Mouse (Mus musculus): Measurements from ENCODE around the gene Clgn. TPM values are rescaled to one million over a fixed set of nuclear protein-coding genes. Genes with fewer than 3 reads are reported as not detected.
A peak's percentile ranks its signal among the peaks of the same experiment; 100 is the strongest.

The Clgn gene
- polyA plus RNA-seq, 1 experiment from 2014 or later = 5.0 TPM

- Histone ChIP-seq H3K27ac (ENCODE audit: low read depth, low read length) (no peak overlapping the region), H3K36me3 (ENCODE audit: control insufficient read depth, insufficient read depth, low read length) (no peaks in the 10 kb centered on the region), H3K27me3 (replicated peaks; ENCODE audit: control insufficient read depth, insufficient read depth, low read length) (no peaks in the 10 kb centered on the region), H3K4me2 (ENCODE audit: low read length) (no peak overlapping the region), H3K9ac (ENCODE audit: low read length) (no peak overlapping the region), H3K9me3 (replicated peaks; ENCODE audit: control insufficient read depth, low read length) (no peaks in the 10 kb centered on the region), H3K4me3 (ENCODE audit: low read depth, low read length) (no peak overlapping the region), H3K4me1 (ENCODE audit: control insufficient read depth, insufficient read depth, low read length) (no peaks in the 10 kb centered on the region)
- no peak for ATAC-seq
- whole genome bisulfite sequencing = 49% methylated on average over 2 of the region's 2 CpGs
- no peak for DNase-seq (ENCODE audit: low spot score)
These were observed 6.8 kb upstream of the Clgn start for GRCm38 (mm10) chr8:83382850-83383249.

GRCm38 (mm10) chr8:83390006-83390701 lies 487 bp downstream of the Clgn start:
- Histone ChIP-seq H3K4me1 (ENCODE audit: control insufficient read depth, insufficient read depth, low read length) (no peaks in the 10 kb centered on the region), H3K27ac (ENCODE audit: low read depth, low read length) (no peak overlapping the region), H3K36me3 (ENCODE audit: control insufficient read depth, insufficient read depth, low read length) (no peaks in the 10 kb centered on the region), H3K4me3 (ENCODE audit: low read depth, low read length) (peak overlapping the region; percentile 65), H3K9me3 (replicated peaks; ENCODE audit: control insufficient read depth, low read length) (no peaks in the 10 kb centered on the region), H3K9ac (ENCODE audit: low read length) (peak overlapping the region; percentile 81), H3K27me3 (replicated peaks; ENCODE audit: control insufficient read depth, insufficient read depth, low read length) (0 out of 2 replicates have a peak, but pooled peaks cover 4% of the 10 kb centered on the region), H3K4me2 (ENCODE audit: low read length) (peak overlapping the region; percentile 83)
- ATAC-seq (peak; percentile 64), DNase-seq (ENCODE audit: low spot score) (peak; percentile 2)
- 2% methylated on average over 14 of the region's 14 CpGs for WGBS

GRCm38 (mm10) chr8:83392521-83392920 lies 2.9 kb downstream of the Clgn start:
- H3K9me3 ChIP-seq (replicated peaks; ENCODE audit: control insufficient read depth, low read length) = no peaks in the 10 kb centered on the region
- no peak overlapping the region for H3K9ac ChIP-seq (ENCODE audit: low read length)
- ATAC-seq = no peak
- 50% methylated on average over 1 of the region's 1 CpGs for WGBS
- no peaks in the 10 kb centered on the region for H3K4me1 ChIP-seq (ENCODE audit: control insufficient read depth, insufficient read depth, low read length)
- 0 out of 2 replicates have a peak, but pooled peaks cover 4% of the 10 kb centered on the region for H3K27me3 ChIP-seq (replicated peaks; ENCODE audit: control insufficient read depth, insufficient read depth, low read length)
- H3K36me3 ChIP-seq (ENCODE audit: control insufficient read depth, insufficient read depth, low read length) = no peaks in the 10 kb centered on the region
- no peak overlapping the region for H3K4me3 ChIP-seq (ENCODE audit: low read depth, low read length)
- no peak overlapping the region for H3K4me2 ChIP-seq (ENCODE audit: low read length)
- no peak for DNase-seq (ENCODE audit: low spot score)
- H3K27ac ChIP-seq (ENCODE audit: low read depth, low read length) = no peak overlapping the region

GRCm38 (mm10) chr8:83394325-83394724 lies 4.7 kb downstream of the Clgn start:
- 0 out of 2 replicates have a peak, but pooled peaks cover 4% of the 10 kb centered on the region for H3K27me3 ChIP-seq (replicated peaks; ENCODE audit: control insufficient read depth, insufficient read depth, low read length)
- no peak overlapping the region for H3K4me2 ChIP-seq (ENCODE audit: low read length)
- no peaks in the 10 kb centered on the region for H3K9me3 ChIP-seq (replicated peaks; ENCODE audit: control insufficient read depth, low read length)
- no peak for DNase-seq (ENCODE audit: low spot score)
- H3K4me3 ChIP-seq (ENCODE audit: low read depth, low read length) = no peak overlapping the region
- H3K36me3 ChIP-seq (ENCODE audit: control insufficient read depth, insufficient read depth, low read length) = no peaks in the 10 kb centered on the region
- 94% methylated on average over 5 of the region's 5 CpGs for WGBS
- H3K4me1 ChIP-seq (ENCODE audit: control insufficient read depth, insufficient read depth, low read length) = no peaks in the 10 kb centered on the region
- H3K27ac ChIP-seq (ENCODE audit: low read depth, low read length) = no peak overlapping the region
- ATAC-seq = no peak
- no peak overlapping the region for H3K9ac ChIP-seq (ENCODE audit: low read length)

GRCm38 (mm10) chr8:83396680-83397079 lies 7.0 kb downstream of the Clgn start:
- no peak overlapping the region for H3K27ac ChIP-seq (ENCODE audit: low read depth, low read length)
- H3K36me3 ChIP-seq (ENCODE audit: control insufficient read depth, insufficient read depth, low read length) = no peaks in the 10 kb centered on the region
- H3K27me3 ChIP-seq (replicated peaks; ENCODE audit: control insufficient read depth, insufficient read depth, low read length) = no peaks in the 10 kb centered on the region
- WGBS = 86% methylated on average over 6 of the region's 6 CpGs
- H3K9me3 ChIP-seq (replicated peaks; ENCODE audit: control insufficient read depth, low read length) = no peaks in the 10 kb centered on the region
- DNase-seq (ENCODE audit: low spot score) (no peak), ATAC-seq (no peak)
- no peak overlapping the region for H3K4me2 ChIP-seq (ENCODE audit: low read length)
- H3K4me1 ChIP-seq (ENCODE audit: control insufficient read depth, insufficient read depth, low read length) = no peaks in the 10 kb centered on the region
- no peak overlapping the region for H3K9ac ChIP-seq (ENCODE audit: low read length)
- H3K4me3 ChIP-seq (ENCODE audit: low read depth, low read length) = no peak overlapping the region

GRCm38 (mm10) chr8:83397726-83398125 lies 8.1 kb downstream of the Clgn start:
- H3K4me1 ChIP-seq (ENCODE audit: control insufficient read depth, insufficient read depth, low read length) = no peaks in the 10 kb centered on the region
- no peaks in the 10 kb centered on the region for H3K27me3 ChIP-seq (replicated peaks; ENCODE audit: control insufficient read depth, insufficient read depth, low read length)
- H3K36me3 ChIP-seq (ENCODE audit: control insufficient read depth, insufficient read depth, low read length) = no peaks in the 10 kb centered on the region
- H3K4me3 ChIP-seq (ENCODE audit: low read depth, low read length) = no peak overlapping the region
- H3K27ac ChIP-seq (ENCODE audit: low read depth, low read length) = no peak overlapping the region
- DNase-seq (ENCODE audit: low spot score) = no peak
- H3K4me2 ChIP-seq (ENCODE audit: low read length) = no peak overlapping the region
- H3K9me3 ChIP-seq (replicated peaks; ENCODE audit: control insufficient read depth, low read length) = no peaks in the 10 kb centered on the region
- 72% methylated on average over 4 of the region's 4 CpGs for whole genome bisulfite sequencing
- ATAC-seq = no peak
- H3K9ac ChIP-seq (ENCODE audit: low read length) = no peak overlapping the region

GRCm38 (mm10) chr8:83405548-83405947 lies 15.9 kb downstream of the Clgn start:
- no peak overlapping the region for H3K27ac ChIP-seq (ENCODE audit: low read depth, low read length)
- H3K9me3 ChIP-seq (replicated peaks; ENCODE audit: control insufficient read depth, low read length) = no peaks in the 10 kb centered on the region
- H3K4me3 ChIP-seq (ENCODE audit: low read depth, low read length) = no peak overlapping the region
- H3K9ac ChIP-seq (ENCODE audit: low read length) = no peak overlapping the region
- no peaks in the 10 kb centered on the region for H3K4me1 ChIP-seq (ENCODE audit: control insufficient read depth, insufficient read depth, low read length)
- DNase-seq (ENCODE audit: low spot score) (no peak), ATAC-seq (no peak)
- no peaks in the 10 kb centered on the region for H3K27me3 ChIP-seq (replicated peaks; ENCODE audit: control insufficient read depth, insufficient read depth, low read length)
- 91% methylated on average over 10 of the region's 10 CpGs for WGBS
- H3K4me2 ChIP-seq (ENCODE audit: low read length) = no peak overlapping the region
- H3K36me3 ChIP-seq (ENCODE audit: control insufficient read depth, insufficient read depth, low read length) = no peaks in the 10 kb centered on the region

GRCm38 (mm10) chr8:83406836-83407235 lies 17.2 kb downstream of the Clgn start:
- no peak overlapping the region for H3K27ac ChIP-seq (ENCODE audit: low read depth, low read length)
- WGBS = 33% methylated on average over 6 of the region's 6 CpGs
- H3K4me3 ChIP-seq (ENCODE audit: low read depth, low read length) = no peak overlapping the region
- no peaks in the 10 kb centered on the region for H3K9me3 ChIP-seq (replicated peaks; ENCODE audit: control insufficient read depth, low read length)
- no peaks in the 10 kb centered on the region for H3K27me3 ChIP-seq (replicated peaks; ENCODE audit: control insufficient read depth, insufficient read depth, low read length)
- H3K36me3 ChIP-seq (ENCODE audit: control insufficient read depth, insufficient read depth, low read length) = no peaks in the 10 kb centered on the region
- no peak overlapping the region for H3K4me2 ChIP-seq (ENCODE audit: low read length)
- H3K4me1 ChIP-seq (ENCODE audit: control insufficient read depth, insufficient read depth, low read length) = no peaks in the 10 kb centered on the region
- ATAC-seq (no peak), DNase-seq (ENCODE audit: low spot score) (peak; percentile 23)
- no peak overlapping the region for H3K9ac ChIP-seq (ENCODE audit: low read length)

- Histone ChIP-seq H3K27ac (ENCODE audit: low read depth, low read length) (no peak overlapping the region), H3K36me3 (ENCODE audit: control insufficient read depth, insufficient read depth, low read length) (no peaks in the 10 kb centered on the region), H3K9ac (ENCODE audit: low read length) (no peak overlapping the region), H3K4me1 (ENCODE audit: control insufficient read depth, insufficient read depth, low read length) (no peaks in the 10 kb centered on the region), H3K9me3 (replicated peaks; ENCODE audit: control insufficient read depth, low read length) (no peaks in the 10 kb centered on the region), H3K27me3 (replicated peaks; ENCODE audit: control insufficient read depth, insufficient read depth, low read length) (no peaks in the 10 kb centered on the region), H3K4me2 (ENCODE audit: low read length) (no peak overlapping the region), H3K4me3 (ENCODE audit: low read depth, low read length) (no peak overlapping the region)
- 82% methylated on average over 7 of the region's 7 CpGs for WGBS
- no peak for ATAC-seq
- no peak for DNase-seq (ENCODE audit: low spot score)
These were observed 18.8 kb downstream of the Clgn start for GRCm38 (mm10) chr8:83408496-83408895.

Measured in forebrain, embryonic 14.5 days (tissue).